Mouse (Mus musculus): ENCODE data around the gene Map3k21. TPM values are rescaled to one million over a fixed set of nuclear protein-coding genes. Genes with fewer than 3 reads are reported as not detected.

Map3k21 gene
- total RNA-seq, 2 experiments from 2014 or later, result 1.5 to 2.2 TPM

GRCm38 (mm10) chr8:125957226-125957993, 47.2 kb downstream of the Map3k21 start:
- no peak for DNase-seq (ENCODE audit: low spot score in 2 of 2)
- intact Hi-C loops (cut with DNase I), result loop anchor here (2.0 to 10.0 kb wide), 2 partner anchors 39 to 467 kb away; partner anchors contain the start of gene Coa6

GRCm38 (mm10) chr8:125957994-125958368, 47.7 kb downstream of the Map3k21 start:
- DNase-seq (ENCODE audit: low spot score in 2 of 2), result no peak
- intact Hi-C loops (cut with DNase I), result loop anchor here (2.0 to 10.0 kb wide), 2 partner anchors 39 to 467 kb away; partner anchors contain the start of gene Coa6

DNA sequence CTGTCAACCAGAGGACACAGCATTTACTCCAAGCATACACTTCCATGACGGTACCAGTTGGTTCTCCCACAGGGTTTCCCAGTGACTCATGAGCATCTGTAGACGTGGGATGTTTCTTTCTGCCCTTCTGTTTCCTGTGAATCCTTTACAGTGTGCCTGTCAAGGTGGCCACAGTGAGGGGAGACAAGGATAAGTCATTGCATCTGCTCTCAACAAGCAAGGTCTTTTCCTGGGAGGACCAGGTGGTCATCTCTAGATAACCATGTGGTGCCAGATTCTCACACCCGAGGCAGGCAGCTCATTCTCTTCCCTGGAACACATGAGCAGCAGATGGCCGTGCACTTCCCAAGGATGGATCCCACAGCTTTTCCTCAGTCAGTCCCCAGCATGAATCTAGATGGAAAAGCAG, 49.1 kb downstream of the Map3k21 start:
- intact Hi-C loops (cut with DNase I), result loop anchor here (10.0 kb wide), 1 partner anchor 465 kb away; the partner anchor contains the start of gene Coa6
- peak; percentile 73 to 89 for DNase-seq (ENCODE audit: low spot score in 2 of 2)

- no peak for DNase-seq (ENCODE audit: low spot score in 2 of 2)
- intact Hi-C loops (cut with DNase I), result no loop called here
Measured at GRCm38 (mm10) chr8:125960037-125960436, 49.8 kb downstream of the Map3k21 start.

- DNase-seq (ENCODE audit: low spot score in 2 of 2), result no peak
- intact Hi-C loops (cut with DNase I), result no loop called here
Measured at GRCm38 (mm10) chr8:125961790-125962189, 51.5 kb downstream of the Map3k21 start.

- intact Hi-C loops (cut with DNase I), result no loop called here
- DNase-seq (ENCODE audit: low spot score in 2 of 2), result no peak
Measured at GRCm38 (mm10) chr8:125963807-125964211, 53.6 kb downstream of the Map3k21 start.

DNA sequence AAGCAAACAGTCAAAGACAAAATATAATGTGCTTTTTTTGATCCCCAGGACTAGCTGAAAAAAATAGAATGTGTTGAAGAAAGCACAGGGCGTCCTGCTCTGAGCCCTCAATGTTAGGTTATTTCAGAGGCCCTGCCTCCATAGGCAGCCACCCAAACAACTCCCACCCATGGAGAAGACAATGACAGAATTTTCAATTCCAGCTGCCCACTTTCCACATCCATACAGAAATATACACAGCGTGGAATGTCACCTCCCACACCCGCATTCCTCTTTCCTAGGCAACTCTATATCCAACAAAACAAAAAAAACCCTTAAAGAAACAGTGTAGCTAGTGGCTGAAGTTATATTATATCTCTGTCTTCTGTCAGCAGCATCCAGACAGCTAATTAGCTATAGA, 61.1 kb downstream of the Map3k21 start:
- peak; percentile 69 to 81 for DNase-seq (ENCODE audit: low spot score in 2 of 2)
- intact Hi-C loops (cut with DNase I), result no loop called here

DNA sequence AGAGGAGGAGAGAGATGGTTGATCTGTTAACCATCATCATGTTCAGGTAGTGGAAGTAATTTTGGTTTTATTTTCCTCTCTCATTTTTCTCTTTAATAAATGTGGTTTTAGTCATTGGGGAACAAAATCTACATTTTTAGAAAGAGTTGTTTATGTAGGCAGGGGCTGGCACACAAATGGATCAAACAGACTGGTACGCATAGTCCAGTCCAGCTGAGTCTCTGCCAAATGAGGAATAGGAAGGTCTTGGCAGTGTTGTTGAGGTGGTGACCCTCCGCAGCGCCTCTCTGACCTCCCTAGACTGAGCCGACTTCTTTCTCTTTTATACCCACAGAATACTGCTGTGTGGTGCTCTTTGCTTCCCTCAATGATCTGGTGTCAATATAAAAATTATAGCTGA, 65.7 kb downstream of the Map3k21 start:
- no peak for DNase-seq (ENCODE audit: low spot score in 2 of 2)
- intact Hi-C loops (cut with DNase I), result no loop called here

GRCm38 (mm10) chr8:125980826-125981225, 70.6 kb downstream of the Map3k21 start:
- no peak for DNase-seq (ENCODE audit: low spot score in 2 of 2)
- intact Hi-C loops (cut with DNase I), result no loop called here

- intact Hi-C loops (cut with DNase I), result no loop called here
- DNase-seq (ENCODE audit: low spot score in 2 of 2), result no peak
Measured at GRCm38 (mm10) chr8:125983515-125983914, 73.3 kb downstream of the Map3k21 start.

DNA sequence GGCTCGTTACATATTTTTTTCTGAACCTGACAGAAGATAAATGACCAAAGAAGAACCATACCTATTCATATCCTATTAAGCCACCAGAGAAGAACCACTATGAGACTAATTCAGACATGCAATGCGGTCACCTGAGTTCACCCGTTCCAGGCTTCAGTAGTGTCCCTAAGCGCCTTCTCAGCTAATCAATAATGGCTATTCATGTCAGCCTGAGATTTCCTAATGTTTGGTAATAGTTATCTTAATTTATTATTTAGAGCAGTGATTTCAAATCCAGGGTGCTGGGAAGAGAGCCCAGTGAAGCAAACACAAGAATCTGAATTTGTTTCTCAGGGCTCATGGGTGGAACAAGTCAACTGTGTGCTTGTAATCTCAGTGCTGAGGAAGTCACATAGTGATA, 73.9 kb downstream of the Map3k21 start:
- intact Hi-C loops (cut with DNase I), result no loop called here
- DNase-seq (ENCODE audit: low spot score in 2 of 2), result no peak

DNA sequence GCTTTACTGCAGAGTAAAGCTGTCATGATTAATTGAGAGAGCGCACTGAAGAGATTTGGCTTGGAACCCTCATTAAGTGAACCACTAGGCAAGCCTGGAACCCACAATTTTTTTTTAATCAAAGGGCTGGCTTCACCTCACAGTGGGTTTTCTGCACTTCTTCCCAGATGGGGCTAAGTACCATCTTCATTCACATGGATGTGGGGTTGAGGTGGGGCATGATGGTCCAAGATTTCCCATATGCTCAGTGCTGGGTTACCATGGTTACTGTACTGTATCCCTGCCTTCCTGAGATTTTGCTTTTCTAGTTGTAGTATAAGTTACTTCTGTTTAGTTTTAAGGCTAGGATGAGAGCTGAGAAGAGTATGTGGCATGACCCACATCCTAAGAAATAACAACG, 75.1 kb downstream of the Map3k21 start:
- intact Hi-C loops (cut with DNase I), result no loop called here
- DNase-seq (ENCODE audit: low spot score in 2 of 2), result no peak

DNA sequence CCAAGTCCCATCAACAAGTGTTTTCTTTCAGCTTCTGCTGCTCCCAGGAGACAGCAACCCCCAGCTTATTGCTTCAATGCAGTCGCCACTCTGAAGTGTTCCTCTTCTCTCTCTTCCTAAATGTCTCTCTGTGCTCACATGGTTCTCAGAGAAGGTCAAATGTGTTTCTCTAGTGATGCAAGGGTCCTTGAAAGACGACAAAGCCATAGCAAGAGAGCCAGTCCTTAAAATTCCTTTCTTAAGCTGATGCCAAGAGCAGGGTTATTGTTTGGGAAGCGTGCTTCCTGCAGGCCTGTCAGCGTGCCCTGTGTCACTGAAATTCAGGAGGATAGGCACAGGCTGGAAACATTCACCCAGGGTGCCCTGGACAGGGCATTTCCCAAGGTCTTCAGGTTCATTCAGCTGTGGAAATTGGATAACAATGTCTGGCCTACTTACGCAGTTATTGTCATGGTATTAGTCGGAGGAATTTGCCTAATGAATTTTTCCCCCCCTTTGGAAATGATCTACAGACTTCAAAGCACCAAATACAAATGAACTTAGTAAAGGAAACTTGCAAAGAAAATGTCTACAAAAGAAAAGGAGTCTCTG, 76.8 kb downstream of the Map3k21 start:
- no peak for DNase-seq (ENCODE audit: low spot score in 2 of 2)
- intact Hi-C loops (cut with DNase I), result no loop called here

GRCm38 (mm10) chr8:125987996-125988395, 77.7 kb downstream of the Map3k21 start:
- DNase-seq (ENCODE audit: low spot score in 2 of 2), result no peak
- intact Hi-C loops (cut with DNase I), result no loop called here

GRCm38 (mm10) chr8:125993636-125994035, 83.4 kb downstream of the Map3k21 start:
- DNase-seq (ENCODE audit: low spot score in 2 of 2), result no peak
- intact Hi-C loops (cut with DNase I), result no loop called here

DNA sequence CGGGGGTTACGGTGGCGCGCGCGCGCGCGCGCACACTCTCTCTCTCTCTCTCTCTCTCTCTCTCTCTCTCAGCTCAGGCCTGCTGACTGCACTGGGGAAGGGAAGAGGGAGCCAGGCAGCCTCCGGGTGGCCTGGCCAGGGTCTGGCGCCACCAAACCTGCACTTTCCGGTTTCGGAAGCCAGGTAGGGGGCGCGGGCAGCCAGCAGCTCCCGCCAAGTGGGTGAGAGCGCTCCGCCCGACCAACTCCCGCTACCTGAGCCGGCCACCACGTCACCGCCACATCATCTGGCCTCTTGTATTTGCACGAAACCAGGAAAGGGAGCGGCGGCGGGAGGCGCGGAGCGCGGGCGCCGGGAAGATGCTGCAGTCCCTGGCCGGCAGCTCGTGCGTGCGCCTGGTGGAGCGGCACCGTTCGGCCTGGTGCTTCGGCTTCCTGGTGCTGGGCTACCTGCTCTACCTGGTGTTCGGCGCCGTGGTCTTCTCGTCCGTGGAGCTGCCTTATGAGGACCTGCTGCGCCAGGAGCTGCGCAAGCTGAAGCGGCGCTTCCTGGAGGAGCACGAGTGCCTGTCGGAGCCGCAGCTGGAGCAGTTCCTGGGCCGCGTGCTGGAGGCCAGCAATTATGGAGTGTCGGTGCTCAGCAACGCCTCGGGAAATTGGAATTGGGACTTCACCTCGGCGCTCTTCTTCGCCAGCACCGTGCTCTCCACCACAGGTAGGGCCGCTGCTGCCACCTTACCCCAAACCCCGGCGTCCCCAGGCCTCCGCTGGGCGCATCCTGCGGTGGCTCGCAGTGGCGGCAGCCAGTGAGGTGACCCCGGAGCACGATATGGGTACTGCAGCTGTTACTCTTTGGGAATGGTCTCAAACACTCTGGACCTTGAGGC, 85.1 kb downstream of the Map3k21 start, which contains the start of gene Kcnk1:
Gene Kcnk1 (plus strand): TSS at position 70 of the 886 bp plus-strand sequence.
- intact Hi-C loops (cut with DNase I), result no loop called here
- DNase-seq (ENCODE audit: low spot score in 2 of 2), result peak; percentile 70 to 77

GRCm38 (mm10) chr8:125996031-125996839, 86.0 kb downstream of the Map3k21 start:
- DNase-seq (ENCODE audit: low spot score in 2 of 2), result no peak
- intact Hi-C loops (cut with DNase I), result loop anchor here (2.0 kb wide), 1 partner anchor 39 kb away; no protein-coding TSS in a partner anchor

- no peak for DNase-seq (ENCODE audit: low spot score in 2 of 2)
- intact Hi-C loops (cut with DNase I), result loop anchor here (2.0 kb wide), 1 partner anchor 40 kb away; no protein-coding TSS in a partner anchor
Measured at GRCm38 (mm10) chr8:125996980-125997379, 86.7 kb downstream of the Map3k21 start.

Data from left cerebral cortex, postnatal 14 days (tissue).